Mouse (Mus musculus) liver, embryonic 18 days (tissue): ENCODE data around the gene Cse1l. TPM values are rescaled to one million over a fixed set of nuclear protein-coding genes. Genes with fewer than 3 reads are reported as not detected.

Experiments used
- polyA plus RNA-seq: library from polyadenylated mRNA; depleted of rRNA; stranded (reverse); fragments of >200 nt; gene quantifications from 2 replicates; pipeline ENCODE4 v1.2.3, GENCODE M21; 2012; rRNA removed

The Cse1l gene
- polyA plus RNA-seq: 19.9 and 20.2 TPM in 2 replicates

GRCm38 (mm10) chr2:166905711-166906522, at the start of gene Cse1l:
Cse1l (plus strand) TSS chr2:166906040.

Other genes with a start within 250 kb of the Cse1l start
- gene Prex1, start 192.2 kb upstream of the Cse1l start, polyA plus RNA-seq: 9.9 and 11.9 TPM in 2 replicates
- gene Trp53rkb, start 113.5 kb upstream of the Cse1l start, polyA plus RNA-seq: 2.2 and 2.3 TPM in 2 replicates
- gene Arfgef2, start 100.5 kb upstream of the Cse1l start, polyA plus RNA-seq: 4.6 and 5.4 TPM in 2 replicates
- gene Stau1, start 90.3 kb downstream of the Cse1l start, polyA plus RNA-seq: 16.5 and 18.5 TPM in 2 replicates
- 20.8 and 24.1 TPM in 2 replicates for gene Ddx27, start 109.2 kb downstream of the Cse1l start, polyA plus RNA-seq
- gene Znfx1, start 157.0 kb downstream of the Cse1l start, polyA plus RNA-seq: 9.6 and 11.2 TPM in 2 replicates